Mouse (Mus musculus) small intestine, adult 2 months (tissue): Measurements from ENCODE around the gene Itih1.

ENCODE experiments used
- CTCF ChIP-seq: fragments of 200-500 bp; IDR thresholded peaks from 2 replicates; pipeline ENCODE4 v1.5.1; 2012; ENCODE audit warnings: low read depth, mild to moderate bottlenecking, control low read depth, inconsistent platforms, low read length, moderate library complexity, mixed read lengths; ENCODE audit not compliant: insufficient replicate concordance, insufficient read length; ENCODE audit errors: extremely low read depth
- POLR2A ChIP-seq: fragments of 200-500 bp; IDR thresholded peaks from 2 replicates; pipeline ENCODE4 v1.6.1; 2012; ENCODE audit warnings: low read depth, mild to moderate bottlenecking, control low read depth, inconsistent platforms, low read length, moderate library complexity

GRCm38 (mm10) chr14:30959031-30959430 is 15.9 kb upstream of the Itih1 start:
- TF ChIP-seq POLR2A (no peak), CTCF (no peak)
